Mouse (Mus musculus) kidney, postnatal 14 days (tissue): Measurements from ENCODE around the gene Prss46.
"Not testable (repeated sequence)": the region's sequence is repeated elsewhere in the genome, so short reads cannot be mapped to it uniquely, and the experiment has no call there.

Source experiments
- DNase-seq: peaks from one replicate; pipeline ENCODE4 v3.0.0; 2022; ENCODE audit warnings: mixed read lengths

Prss46 gene

DNA sequence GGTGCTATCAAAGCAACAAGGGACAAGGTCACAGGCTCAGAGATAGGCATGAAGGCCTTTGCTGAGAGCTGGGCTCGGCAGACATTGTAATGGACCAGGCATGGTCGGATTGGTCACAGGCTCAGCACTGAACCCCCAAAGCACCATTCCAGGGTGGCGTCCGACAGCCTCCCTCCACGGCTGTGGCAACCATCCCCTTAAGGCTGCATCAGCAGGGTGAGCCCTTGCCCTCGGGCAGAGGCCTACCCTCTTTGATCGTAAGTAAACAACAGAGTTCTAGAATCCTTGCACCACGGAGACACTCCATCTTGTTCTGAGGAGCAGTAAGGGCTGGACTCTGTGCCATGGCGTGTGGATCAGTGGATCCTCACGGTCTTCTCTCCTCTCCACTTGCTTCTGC is at the start of gene Prss46:
Prss46 (plus strand) TSS at position 301 of the 400 bp plus-strand sequence.
- no peak for DNase-seq

- DNase-seq: no peak
Observed at GRCm38 (mm10) chr9:110797013-110797412, 47.3 kb upstream of the Prss46 start.

DNA sequence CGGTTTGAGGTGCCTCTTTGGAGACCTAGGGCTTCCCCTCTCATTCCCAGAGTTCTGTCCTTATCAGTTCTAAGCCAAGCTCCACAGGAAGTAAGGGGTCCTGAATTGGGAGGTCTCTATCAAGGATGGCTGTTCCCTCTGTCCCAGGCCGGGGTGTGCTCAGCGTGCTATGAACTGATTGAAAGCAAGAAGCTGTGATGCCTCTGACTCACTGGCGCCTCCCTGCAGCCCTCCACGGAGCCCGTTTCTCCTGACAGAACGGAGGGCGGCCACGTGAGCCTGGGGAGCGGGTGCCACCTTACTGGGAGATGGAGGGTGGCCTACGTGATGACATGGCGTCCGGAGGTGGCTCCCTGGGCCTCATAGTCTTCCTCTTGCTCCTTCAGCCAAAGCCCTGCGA is 46.4 kb upstream of the Prss46 start, which contains the start of gene Prss42:
Prss42 (plus strand) TSS at position 301 of the 400 bp plus-strand sequence.
- DNase-seq: no peak

DNA sequence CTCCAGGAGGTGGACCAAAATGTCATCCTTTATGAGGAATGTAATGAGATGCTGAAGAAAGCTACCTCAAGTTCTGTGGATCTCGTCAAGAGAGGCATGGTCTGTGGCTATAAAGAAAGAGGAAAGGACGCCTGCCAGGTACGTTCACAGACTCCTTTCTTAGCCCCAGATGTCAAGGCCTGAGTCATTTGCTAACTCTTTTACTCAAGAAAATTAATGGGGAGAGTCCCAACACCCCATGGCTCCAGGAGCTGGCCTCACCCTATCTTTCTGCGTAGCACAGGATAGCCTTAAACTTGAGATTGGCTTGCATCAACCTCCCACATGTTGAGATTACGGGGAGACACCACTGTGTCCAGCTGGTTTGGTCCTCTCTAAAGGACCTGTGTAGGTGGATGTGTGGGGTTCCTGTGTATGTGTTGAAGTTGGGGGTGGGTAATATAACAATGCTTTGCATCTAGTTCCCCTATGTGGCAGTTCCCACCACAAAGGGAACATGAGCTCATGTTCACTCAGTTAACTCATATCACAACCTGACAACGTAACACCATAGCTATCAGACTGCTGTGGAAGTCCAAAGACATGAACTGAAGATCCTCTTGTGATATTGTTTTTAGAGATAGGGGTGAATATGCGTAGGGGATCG is 43.3 kb upstream of the Prss46 start:
- no peak for DNase-seq

DNA sequence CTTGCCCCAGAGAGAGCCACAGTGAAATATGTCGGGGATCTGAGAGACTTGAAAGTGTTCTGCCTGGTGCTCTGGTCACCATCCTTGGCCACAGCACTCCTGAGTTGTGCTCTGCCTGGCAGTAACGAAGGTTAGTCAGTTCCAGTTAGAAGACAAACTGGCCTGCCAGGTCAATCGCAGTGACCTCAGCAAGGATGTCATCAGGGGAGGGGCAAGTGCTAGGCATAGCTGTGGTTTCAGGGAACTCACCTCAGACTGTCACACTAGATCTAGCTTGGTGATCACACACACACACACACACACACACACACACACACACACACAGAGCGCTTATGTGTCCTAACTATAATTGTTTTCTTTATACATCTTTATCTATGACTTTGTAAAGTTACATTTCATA is 41.0 kb upstream of the Prss46 start:
- DNase-seq: no peak

- DNase-seq: no peak
Observed at GRCm38 (mm10) chr9:110810051-110810450, 34.3 kb upstream of the Prss46 start.

DNA sequence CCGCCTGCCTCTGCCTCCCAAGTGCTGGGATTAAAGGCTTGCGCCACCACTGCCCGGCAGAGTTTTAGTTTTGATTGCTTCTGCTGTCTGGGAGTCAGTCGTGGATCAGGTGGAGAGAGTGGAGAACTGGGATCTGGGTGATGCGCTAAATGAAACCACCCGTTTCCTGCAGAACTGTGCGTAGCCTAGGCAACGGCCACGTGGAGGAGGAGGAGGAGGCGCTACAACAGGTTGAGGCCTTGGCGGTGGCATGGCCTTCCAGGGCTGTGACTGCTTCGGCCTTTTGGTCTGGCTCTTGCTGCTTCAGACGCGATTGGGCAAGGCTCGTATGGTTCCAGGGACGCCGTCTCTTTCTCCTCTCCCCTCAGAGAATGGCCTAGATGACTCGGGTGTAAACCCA is 30.5 kb upstream of the Prss46 start, which contains the start of gene Prss44:
Prss44 (plus strand) TSS at position 206 of the 400 bp plus-strand sequence.
- no peak for DNase-seq

- DNase-seq: not testable (repeated sequence)
Observed at GRCm38 (mm10) chr9:110820546-110820945, 23.8 kb upstream of the Prss46 start.

- no peak for DNase-seq
Observed at GRCm38 (mm10) chr9:110821436-110821835, 22.9 kb upstream of the Prss46 start.

DNA sequence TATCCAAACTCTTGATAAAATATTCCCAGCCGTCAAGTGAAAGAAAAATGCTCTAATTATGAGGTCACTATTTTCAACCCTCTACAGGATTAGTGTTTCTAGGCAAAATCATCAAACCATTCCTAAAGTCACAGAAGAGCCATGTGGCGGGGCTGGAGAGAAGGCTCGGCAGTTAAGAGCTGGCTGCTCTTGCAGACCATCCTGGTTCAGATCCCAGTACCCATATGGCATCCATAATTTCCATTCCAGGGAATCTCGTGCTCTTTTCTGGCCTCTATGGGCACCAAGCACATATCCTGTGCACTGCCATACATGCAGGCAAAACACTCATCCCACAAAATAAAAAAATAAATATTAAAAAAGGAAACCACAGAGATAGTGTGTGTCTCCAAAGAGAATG is 18.9 kb upstream of the Prss46 start:
- no peak for DNase-seq

DNA sequence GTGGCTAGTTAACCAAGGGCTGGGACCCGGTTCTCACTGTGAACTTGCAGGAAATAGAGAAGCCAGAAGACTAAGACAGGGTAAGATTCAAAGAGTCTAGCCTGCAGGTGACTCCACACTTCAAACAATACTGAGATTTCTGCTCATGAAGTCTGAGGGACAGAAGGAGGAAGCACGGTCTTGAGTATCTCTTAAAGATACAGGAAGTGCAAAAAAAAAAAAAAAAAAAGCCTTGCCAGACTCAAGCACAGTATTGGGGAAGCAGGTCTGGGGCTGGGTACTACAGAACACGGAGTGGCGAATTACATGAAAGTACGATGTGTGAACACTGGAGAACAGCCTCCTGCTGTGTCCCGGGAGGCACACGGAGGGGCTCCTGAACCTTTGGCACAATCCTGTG is 18.5 kb upstream of the Prss46 start:
- no peak for DNase-seq

- no peak for DNase-seq
Observed at GRCm38 (mm10) chr9:110826390-110826789, 17.9 kb upstream of the Prss46 start, which contains the start of gene Prss43. TSS of gene Prss43 (plus strand) at chr9:110826690.

GRCm38 (mm10) chr9:110833021-110833420 is 11.3 kb upstream of the Prss46 start:
- no peak for DNase-seq

- no peak for DNase-seq
Observed at GRCm38 (mm10) chr9:110834411-110834810, 9.9 kb upstream of the Prss46 start, which contains the start of gene Prss45. TSS of gene Prss45 (plus strand) at chr9:110834588.

- DNase-seq: no peak
Observed at GRCm38 (mm10) chr9:110834961-110835360, 9.3 kb upstream of the Prss46 start.

GRCm38 (mm10) chr9:110836112-110836511 is 8.2 kb upstream of the Prss46 start:
- DNase-seq: no peak

- no peak for DNase-seq
Observed at GRCm38 (mm10) chr9:110840905-110841304, 3.4 kb upstream of the Prss46 start.

- peak; percentile 47 for DNase-seq
Observed at GRCm38 (mm10) chr9:110841438-110841837, 2.9 kb upstream of the Prss46 start.

- no peak for DNase-seq
Observed at GRCm38 (mm10) chr9:110849162-110849561, 4.9 kb downstream of the Prss46 start.

DNA sequence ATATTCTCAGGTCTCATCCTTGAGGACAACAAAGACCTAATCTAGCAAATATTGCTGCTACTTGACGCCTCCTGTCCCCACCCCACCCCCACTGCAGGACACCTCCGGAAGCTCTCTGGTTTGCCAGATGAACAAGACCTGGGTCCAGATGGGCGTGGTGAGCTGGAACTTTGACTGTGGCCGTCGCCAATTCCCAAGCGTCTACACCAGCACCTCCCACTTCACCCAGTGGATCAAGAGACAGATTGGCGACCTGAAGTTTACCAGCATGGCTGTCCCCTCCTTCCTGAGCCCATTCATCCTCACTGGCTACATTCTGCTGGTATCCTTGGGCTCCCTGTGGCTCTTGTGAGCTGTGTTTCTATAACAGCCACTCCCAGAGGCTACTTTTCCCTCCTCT is 11.6 kb downstream of the Prss46 start:
- DNase-seq: no peak

DNA sequence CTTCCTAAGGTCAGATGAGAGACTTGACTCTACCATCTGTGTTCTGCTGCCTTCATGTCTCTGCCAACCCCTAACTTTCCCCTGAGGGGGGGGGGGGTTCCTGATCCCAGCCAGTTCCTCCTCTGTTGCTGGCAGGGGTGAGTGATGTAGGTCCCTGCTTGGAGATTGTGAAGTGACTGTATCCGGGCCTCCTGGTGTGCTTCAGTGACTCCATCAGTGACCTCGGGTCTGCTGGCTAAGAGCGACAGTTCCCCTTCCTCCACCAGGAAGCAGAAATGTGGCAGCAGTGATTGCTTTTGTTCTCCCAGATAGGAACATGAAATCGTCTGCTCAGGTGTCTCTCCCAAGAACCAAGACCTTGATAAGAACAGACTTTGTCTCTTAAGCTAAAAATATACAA is 12.6 kb downstream of the Prss46 start:
- peak; percentile 53 for DNase-seq

DNA sequence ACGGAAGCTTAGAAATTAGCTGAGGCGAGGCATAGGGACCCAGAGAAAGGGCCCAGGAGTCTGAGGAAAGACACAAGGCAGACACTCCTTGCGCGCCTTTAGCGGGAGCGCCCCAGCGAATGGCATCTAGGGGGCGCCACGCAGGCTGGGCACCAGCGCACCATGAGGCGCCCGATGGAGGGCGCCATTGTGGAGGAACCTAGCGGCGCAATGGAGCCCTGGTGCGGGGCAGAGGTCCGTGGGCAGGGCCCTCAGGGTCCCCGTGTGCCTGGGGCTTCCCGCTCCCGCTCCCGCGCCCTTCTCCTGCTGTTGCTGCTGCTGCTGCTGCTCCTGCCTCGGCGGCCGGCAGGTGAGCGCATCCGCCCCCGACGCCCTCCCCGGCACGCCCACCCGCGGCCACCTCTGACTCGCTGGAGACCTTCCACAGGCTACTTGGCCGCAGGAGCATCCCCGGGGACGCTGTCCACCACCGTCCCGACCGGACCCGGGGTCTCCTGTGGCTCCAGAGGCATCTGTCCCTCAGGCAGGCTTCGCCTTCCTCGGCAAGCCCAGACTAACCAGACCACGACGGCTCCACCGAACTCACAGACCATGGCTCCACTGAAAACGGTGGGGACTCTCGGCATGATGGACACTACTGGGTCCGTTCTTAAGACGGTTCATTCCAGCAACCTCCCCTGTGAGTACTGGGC is 13.6 kb downstream of the Prss46 start, which contains the start of gene Prss50:
Prss50 (plus strand) TSS at position 187 of the 692 bp plus-strand sequence.
- no peak for DNase-seq

GRCm38 (mm10) chr9:110858523-110858922 is 14.2 kb downstream of the Prss46 start:
- no peak for DNase-seq

DNA sequence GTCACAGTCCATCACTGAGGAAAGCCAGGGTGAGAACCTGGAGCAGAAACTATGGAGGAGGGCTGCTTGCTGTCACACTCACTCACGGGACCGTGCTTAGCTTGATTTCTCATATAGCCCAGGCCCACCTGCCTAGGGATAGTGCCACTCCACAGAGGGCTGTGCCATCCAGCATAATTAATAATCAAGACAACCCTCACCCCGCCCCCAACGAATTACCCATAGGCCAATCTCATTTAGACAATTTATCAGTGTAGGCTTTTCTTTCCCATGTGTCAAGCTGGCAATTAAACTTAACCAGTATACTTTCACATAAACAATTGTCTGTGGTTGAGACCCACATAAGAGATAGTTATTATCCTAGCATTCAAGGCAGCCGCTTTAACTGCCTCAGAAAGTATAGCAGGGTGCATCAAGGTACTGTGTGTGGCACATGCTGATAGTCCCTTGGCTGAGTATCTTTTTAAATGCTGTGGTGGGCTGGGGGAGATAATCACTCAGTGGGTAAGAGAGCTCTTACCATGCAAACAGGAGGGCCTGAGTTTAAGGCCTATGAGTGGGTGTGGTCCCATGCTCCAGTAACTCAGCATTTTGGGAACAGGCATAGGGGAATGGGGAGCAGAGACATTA is 14.8 kb downstream of the Prss46 start:
- no peak for DNase-seq
